Mouse (Mus musculus): ENCODE measurements around the gene Zfp605. TPM values are rescaled to one million over a fixed set of nuclear protein-coding genes. Genes with fewer than 3 reads are reported as not detected.
"Not testable (repeated sequence)": the region's sequence is repeated elsewhere in the genome, so short reads cannot be mapped to it uniquely, and the experiment has no call there.

Zfp605 gene
- total RNA-seq (2021) = 4.7 and 7.8 TPM in 2 replicates
- long read RNA-seq, experiment 1, partial matches to known transcripts = 0 of 5 reads
- long read RNA-seq, experiment 1, other reads (novel, unspliced or antisense) = 1 of 5 reads
- long read RNA-seq, experiment 2, partial matches to known transcripts = 0 of 1 reads
- long read RNA-seq, experiment 2, other reads (novel, unspliced or antisense) = 0 of 1 reads

DNA sequence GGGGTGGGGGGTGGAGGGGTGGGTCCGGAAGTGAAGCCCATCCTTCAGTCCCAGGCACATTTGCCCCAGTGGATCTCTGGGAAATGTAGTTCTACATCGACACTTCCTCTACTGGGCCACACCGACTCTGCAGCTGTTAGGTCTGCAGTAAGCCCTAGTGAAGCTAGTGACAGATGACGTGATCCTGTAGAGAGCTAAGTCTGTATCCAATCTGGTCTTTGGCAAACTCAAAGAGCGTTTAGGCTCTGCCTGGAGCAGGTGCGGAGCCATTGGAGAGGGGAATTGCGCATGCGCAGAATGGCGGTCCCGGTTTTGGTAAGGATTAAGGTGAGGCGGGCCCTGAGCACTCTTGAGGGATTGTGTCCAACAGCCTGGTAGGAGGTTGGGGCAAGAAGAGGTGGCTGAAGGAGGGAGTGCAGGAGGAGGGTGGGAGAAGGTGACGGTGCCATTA, at the start of gene Zfp605:
TSS of gene Zfp605 (plus strand) at position 102 of the 451 bp plus-strand sequence.
- peak; percentile 93 for DNase-seq

DNA sequence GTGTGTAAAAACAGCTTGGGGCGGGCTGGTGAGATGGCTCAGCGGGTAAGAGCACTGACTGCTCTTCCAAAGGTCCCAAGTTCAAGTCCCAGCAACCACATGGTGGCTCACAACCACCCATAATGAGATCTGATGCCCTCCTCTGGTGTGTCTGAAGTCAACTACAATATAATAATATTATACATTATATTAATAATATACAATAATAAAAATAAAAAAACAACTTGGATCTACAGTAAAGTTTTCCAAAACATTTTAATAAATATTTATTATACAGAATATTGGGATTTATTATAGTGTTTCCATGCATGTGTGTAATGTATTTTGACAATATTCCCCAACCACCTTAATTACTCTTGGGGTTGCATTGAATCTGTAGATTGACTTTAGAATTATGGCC, 37.5 kb upstream of the Zfp605 start, which contains the start of gene Gm17655:
TSS of gene Gm17655 (minus strand) at position 101 of the 400 bp plus-strand sequence.
- DNase-seq = not testable (repeated sequence)

DNA sequence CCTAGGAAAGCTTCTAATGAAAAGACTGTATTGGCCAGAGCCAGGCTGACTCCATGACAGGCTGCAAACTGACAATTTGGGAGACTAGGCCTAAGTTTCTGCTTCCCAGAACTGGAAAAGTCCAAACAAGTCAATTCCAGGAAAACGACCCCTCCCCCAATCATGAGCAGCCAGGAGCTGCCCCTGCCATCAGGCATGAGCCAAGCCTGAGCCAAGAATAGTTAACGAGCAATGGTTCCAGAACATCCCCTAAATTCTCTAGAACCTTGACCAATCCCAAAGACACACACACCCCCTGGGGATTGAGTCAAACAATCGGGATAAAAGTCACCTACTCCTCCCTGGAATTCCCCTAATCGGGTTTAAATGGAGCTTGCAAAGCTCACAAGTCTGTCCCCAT, 26.9 kb upstream of the Zfp605 start:
- DNase-seq = no peak

DNA sequence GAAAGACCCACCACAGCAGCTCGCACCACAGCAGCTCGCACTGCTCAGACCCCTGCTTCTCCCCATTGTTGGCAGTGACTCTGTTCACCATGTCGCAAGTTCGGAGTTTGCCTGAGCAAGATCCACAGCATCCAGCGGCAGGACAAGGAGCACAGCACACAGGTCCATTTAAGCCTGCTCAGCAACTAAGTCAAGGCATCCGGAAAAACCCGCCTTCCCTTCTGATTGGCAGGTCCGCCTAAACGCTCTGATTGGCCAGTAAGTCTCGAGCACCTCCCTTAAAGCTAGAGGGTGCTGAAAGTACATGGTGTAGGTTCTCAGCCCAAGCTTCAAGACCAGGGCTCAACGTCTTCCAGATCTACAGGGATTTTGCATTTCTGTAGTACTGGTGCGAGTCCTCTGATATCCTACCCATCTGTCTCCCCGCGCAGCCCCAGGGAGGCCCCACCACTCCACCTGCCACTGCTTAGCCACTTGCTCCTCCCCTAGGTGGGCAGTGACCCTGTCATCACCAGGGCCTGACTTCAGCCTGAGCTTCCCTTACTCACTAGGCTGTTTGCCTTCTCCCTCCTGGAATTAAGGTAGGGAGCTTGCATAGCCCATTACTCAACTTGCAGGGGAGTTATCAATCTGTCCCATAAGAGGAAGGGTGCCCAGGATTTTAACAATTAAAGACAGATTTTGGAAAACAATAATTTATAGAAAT, 23.6 kb upstream of the Zfp605 start:
- no peak for DNase-seq

DNA sequence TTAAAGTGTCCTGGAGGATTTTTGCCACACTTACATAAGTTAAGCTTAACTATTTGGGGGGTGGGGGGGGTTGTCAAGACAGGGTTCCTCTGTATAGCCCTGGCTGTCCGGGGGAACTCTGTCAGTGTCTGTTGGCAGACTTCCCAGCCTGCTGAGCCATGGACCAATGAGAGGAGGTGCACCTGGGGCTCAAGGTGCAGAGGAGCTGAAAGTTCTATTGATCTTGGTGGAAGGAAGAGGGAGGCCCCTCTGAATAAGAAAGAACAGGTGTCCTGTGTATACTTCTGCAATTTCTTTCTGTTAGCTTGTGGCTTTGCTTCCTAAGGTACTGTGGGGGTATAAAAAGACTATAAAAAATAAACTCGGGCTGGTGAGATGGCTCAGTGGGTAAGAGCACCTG, 18.3 kb upstream of the Zfp605 start:
- no peak for DNase-seq

DNA sequence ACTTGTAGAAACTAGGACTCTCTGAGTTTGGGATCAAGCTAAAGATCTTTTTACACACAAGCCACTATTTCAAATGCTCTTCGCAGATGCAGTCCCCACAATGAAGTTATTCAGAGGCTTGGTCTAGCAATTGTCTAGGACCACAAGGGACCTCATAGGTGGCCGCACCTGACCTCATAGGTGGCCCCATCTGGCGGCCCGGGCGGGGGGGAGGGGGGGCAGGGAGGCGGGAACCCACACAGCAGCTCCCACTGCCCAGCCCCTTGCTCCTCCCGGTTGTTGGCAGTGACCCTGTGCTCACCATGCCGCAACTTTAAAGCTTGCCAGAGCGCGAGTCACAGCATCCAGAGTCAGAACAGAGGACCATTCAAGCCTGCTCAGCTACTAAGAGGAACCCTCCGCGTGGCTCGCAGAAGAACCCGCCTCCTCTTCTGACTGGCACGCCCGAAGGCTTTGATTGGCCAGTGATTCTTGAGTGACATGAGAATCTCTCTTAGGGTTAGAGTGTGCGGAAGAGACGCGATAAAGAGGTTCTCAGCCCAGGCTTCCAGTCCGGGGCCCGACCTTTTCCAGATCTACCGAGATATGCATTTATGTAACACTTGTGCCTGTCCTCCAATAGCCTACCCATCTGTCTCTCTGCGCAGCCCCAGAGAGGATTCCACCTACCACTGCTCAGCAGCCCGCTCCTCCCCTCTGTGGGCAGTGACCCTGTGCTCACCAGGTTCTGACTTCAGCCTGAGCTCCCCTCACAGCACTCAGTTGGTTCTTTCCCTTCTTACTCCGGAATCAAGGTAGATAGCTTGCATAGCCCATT, 15.7 kb upstream of the Zfp605 start, which contains the start of gene Gm35315:
TSS of gene Gm35315 (minus strand) at position 391 of the 817 bp plus-strand sequence.
- DNase-seq = peak; percentile 91

DNA sequence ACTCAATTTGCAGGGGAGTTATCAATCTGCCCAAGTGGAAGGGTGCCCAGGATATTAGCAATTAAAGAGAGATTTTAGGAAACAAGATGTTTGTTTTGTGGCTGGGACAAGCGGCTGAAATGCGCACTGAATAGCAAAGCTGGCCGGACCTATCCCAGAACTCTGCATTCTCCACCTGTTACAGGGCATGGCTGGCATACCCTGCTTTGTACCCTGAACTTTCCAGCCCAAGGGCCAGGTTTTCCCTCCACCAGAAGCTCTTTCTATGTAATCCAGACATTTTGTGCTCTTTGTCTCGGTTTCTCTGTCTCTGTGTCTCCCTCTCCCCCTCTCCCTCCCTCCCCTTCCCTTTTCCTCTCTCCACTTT, 15.1 kb upstream of the Zfp605 start:
- DNase-seq = no peak

DNA sequence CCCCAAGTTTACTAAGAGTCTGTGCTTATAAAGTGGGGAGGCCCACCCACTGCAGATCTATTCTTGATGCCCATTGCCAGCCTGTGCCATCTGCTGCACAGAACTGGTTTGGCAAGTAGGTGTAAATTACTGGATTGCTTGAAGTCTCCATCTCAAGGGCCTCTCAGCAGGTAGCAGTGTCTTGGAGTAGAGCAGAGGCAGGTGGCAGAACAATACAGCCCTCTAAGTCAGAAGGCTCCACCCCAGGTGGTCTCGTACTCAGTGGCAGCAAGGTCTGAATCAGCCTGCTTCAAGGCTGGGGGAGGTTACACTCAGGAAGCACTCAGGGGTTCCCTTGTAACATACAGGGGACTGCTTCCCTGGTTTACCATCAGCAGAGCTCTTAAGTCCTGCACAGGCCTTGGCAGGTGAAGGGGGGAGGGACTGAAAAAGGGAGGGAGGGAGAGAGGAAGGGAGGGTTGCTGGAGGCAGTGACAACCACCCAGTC, 10.9 kb upstream of the Zfp605 start:
- no peak for DNase-seq

DNA sequence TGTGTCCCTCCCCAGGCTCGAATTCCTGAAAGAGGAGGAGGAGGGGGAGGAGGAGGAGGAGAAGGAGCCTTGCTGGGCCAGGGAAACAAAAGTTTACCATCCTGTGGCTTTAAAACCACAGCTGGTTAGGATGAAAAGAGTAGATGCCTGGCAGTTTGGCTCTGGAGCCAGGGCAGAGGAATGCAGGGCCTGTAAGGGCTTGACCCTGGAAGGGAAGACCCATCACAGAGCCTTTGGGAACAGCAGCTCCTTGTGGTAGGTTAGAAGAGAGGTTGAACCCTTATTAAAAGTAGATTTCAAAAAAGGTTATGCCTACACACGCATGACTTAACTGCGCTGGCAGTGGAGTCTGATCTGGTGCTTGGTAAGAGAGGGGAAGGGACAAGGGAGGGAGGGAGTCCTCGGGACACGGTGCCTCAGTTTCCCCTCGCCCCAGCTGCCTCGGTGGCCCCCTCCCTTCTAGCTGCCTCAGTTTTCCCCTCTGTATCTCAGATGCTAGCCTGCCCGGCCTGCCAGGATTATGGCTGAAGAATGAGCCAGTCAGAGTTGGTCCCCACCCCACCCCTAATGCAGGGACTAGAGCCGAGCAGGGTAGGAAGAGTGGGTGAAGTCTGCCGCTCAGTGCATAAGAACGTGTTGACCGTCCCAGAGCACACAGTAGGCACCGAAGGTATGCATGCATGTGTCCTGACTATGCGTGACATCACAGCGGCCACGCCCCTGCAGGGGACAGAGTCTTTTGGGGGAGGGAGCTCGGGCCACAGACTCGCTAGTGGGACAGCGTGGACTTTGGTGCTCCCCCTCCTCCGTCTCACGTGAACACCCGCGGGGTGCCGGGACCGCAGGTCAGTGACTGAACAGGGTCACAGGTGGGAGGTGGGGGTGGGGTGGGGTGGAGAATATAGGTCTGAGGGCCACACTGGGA, 10.0 kb upstream of the Zfp605 start, which contains the start of gene Plcxd1:
TSS of gene Plcxd1 (plus strand) at position 314 of the 925 bp plus-strand sequence.
- no peak for DNase-seq

DNA sequence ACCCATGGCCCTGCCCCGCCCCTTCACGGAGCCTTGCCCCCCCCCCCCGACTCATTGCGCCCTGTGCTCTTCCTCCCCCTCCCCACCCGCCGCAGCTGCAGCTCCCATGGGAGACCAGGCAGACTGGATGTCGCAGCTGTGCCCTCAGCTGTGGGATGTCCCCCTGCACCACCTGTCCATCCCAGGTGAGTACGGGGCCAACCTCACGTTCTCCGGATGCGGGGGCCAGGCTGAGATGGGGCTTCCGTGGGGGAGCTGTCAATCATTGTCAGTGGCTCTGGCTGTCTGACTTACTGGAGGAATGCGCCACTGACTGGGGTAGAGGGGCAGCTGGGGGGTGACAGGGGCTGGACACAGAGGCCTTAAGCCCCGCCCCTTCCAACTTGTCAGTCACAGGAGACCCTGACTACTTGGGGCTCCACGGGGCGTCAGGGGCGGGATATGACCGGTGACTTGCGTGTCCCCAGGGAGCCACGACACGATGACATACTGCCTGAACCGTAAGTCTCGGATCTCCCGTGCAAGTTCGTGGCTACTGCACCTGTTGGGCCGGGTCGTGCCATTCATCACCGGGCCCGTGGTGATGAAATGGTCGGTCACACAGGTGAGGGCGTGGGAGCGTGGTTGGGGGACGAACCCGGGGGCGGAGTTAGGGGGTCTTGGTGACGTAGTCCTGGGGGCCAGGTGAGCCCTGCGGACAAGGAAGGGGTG, 8.8 kb upstream of the Zfp605 start:
- no peak for DNase-seq

DNA sequence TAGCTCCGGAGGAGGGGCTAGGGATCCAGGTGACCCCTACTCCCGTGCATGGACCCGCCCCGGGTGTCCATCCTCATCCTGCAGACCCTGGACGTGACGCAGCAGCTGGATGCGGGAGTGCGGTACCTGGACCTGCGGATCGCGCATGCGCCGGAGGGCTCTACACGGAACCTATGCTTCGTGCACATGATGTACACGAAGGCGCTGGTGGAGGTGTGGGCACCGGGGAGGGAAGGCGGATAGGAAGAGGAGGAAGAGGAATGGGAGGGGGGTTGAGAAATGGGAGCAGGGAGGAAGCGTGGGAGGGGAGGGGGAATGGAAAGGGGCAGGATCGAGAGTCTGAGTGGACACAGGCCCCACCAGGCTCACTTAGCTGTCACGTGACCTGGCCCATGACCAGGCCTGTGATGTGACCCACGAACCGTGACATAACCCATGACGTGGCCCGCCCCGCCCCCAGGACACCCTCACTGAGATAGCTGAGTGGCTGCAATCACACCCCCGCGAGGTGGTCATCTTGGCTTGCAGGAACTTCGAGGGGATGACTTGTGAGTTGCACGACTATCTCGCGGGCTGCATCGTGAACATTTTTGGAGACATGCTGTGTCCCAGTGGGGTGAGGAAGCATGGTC, 8.1 kb upstream of the Zfp605 start:
- peak; percentile 50 for DNase-seq

DNA sequence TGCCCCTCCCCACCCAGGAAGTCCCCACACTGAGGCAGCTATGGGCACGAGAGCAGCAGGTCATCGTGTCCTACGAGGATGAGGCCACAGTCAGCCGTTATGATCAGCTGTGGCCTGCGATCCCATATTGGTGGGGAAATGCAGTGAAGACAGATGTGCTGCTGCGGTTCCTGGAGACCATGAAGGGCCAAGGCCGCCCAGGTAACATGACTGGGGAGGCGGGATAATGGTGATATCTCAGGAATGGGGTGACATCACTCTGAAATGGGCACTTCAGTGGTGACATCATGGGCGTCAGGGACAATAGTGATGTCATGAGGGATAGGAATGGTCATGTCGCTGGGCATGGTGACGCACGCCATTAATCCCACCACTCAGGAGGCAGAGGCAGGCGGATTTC, 7.5 kb upstream of the Zfp605 start:
- DNase-seq = no peak

DNA sequence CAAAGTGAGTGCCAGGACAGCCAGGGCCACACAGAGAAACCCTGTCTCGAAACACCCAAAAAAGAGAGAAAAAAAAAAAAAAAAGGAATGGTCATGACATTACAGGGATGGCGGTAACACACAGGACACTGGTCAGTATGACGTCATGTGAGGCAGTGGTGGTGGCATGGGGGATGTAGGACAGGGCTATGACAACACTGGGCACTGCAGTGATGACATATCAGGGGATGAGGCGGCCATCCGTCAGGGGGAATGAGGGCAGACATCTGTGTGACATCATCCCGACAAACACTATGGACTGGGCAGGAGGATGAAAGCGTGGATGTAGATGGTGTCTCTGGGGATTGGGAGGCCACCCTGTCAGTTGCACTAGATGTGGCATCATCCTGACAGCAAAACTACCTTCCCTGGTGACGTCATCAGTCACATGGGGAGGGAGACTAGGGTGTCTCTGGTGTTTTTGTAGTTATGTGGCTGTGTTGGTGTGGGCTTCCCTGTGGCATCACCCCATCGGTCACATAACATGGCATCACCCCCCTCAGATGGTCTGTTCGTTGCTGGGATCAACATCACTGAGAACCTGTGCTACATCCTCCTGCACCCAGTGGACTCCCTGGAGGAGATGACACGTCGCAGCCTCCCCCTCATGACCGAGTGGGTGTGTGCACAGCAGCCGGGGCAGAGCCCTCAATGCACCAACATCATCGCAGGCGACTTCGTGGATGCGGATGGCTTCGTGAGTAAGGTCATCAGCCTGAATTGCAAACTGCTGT, 6.9 kb upstream of the Zfp605 start:
- DNase-seq = no peak

DNA sequence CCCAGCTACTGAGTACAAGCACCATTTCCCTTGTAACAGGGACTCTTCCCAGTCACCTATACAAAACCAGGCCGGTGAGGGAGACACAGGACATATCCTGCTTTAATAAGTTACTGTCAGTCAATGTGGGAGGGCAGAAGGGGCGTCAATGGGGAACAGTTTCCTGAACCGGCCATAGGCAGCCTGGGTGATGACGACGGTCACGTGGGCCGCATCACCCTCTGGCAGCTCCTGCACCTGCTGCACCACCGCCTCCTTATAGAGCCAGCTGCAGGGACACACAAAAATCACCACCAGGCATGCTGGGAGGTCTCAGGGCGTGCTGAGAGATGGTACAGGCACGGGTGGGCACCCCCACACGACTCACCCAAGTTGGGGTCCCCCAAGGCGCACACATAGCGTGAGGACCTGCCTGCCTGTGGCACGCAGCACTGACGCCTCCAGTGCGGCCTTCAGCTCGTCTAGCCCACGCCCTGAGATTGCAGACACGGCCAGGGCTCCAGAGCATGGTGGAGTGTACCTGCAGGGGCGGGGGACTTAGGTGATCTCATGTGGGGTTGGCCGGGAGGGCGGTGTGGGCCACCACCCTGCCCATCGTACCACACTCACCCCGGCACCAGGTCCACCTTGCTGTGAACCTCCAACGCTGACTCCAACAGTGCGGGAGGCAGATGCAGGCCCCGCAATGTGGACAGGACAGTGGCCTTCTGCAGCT, 5.8 kb upstream of the Zfp605 start:
- DNase-seq = no peak

DNA sequence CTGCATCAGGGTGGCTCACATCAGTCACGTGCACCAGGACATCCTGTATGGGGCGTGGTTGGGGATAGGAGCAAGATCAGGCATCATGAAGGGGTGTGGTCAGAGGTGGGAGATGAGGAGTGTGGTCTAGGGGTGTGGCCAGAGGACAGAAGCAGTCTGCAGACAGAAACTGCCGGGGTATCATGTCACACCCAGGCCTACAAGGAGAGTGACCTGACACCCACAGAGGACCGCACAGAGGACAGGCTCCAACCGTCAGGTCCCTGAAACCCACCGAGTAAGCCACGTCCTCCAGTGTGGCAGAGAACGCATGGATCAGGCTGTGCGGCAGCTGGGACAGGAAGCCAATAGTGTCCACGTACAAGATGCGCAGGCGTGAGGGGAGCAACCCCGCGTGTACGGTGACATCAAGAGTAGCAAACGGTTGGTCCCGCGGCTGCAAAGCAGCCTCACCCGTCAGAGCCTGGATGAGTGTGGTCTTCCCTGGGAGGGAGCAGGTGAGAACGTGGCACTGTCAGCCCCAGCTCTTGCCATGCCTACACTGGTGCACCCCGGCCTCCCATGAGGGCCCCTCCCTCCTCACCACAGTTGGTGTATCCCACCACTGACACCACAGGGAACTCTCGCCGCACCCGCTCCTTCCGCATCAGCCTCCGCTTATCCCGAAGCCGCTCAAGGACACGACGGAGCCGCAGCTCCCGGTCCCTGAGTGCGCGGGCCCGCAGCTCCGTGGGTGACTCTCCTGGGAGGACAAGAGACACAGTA, 5.1 kb upstream of the Zfp605 start:
- no peak for DNase-seq

DNA sequence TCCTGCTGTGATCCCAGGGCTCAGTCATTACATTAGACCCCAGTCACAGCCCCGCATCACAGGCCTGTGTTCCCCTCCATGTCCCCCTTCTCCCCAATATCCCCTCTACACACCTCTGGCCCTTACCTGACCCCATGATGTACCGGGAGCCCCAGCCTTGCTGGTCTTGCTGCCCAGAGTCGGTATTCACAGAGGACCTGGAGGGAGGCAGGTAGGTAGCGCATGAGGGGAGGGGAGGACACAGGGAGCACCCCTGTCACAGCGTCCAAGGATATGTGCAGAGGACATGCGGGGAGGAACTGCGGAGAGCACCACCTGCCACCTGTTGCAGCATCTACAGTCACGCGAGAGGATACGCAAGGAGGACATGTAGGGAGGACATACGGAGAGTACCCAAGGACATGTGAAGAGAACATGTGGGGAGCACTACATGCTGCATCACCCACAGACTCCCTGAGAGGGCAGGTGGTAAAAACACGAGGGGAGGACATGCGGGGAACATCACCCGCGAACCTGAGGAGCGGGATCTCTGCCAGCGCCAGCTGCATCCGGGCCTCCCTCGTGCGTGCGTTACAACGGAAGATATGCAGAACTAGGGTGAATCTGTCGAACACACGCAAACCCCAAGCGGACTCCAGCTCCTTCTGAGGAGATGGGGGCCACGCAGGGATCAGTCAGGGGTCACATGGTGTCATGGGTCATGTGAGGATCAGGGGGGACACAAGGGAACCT, 3.6 kb upstream of the Zfp605 start:
- DNase-seq = no peak

DNA sequence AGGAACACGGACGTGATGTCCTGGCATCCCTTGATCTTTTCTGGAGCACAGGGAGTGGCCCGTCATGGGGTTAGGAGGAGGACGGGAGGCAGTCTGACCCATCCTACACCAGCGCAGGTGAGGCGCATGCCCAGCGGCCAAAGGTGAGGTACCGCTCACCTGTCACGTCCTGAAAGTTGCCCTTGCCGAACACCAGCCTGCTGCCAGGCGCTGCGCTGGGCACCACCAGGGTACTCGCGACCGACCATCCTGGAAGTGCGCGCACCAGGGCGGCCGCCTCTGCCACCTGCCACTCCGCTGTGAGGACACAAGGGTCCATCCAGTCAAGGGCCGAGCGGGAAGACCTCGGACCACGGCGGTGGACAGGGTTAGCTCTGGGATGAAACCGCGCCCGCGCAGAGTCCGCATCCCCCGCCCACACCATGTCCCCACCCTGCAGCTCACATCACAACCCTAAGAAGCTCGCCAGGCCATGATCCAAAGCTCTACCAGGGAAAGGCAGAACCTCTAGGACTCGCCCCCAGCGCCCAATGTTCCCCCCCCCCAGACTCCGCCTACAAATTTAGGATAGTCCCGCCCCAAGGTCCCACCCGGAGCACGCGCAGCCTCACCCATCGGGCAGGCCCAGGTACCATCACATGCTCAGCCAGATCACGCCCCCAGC, 2.9 kb upstream of the Zfp605 start:
- DNase-seq = peak; percentile 26
